Mouse (Mus musculus) T-helper 1 cell (primary cell): ENCODE results near the gene St3gal5.

Source experiments
- in situ Hi-C: fragments of 300-600 bp; cut with MboI, MseI; formaldehyde crosslinking; loops from one replicate; pipeline ENCODE4 v1.15.1; 2025; ENCODE audit warnings: high pct_unique_total_duplicates

Gene St3gal5

GRCm38 (mm10) chr6:72096669-72097068 lies 723 bp upstream of the St3gal5 start:
- in situ Hi-C loops, result loop anchor here (5.0 kb wide), 1 partner anchor 49 kb away; no protein-coding TSS in a partner anchor

GRCm38 (mm10) chr6:72098021-72098655 lies 746 bp downstream of the St3gal5 start:
- in situ Hi-C loops, result loop anchor here (5.0 kb wide), 1 partner anchor 51 kb away; no protein-coding TSS in a partner anchor

GRCm38 (mm10) chr6:72098691-72099090 lies 1.3 kb downstream of the St3gal5 start:
- in situ Hi-C loops, result loop anchor here (5.0 kb wide), 1 partner anchor 51 kb away; no protein-coding TSS in a partner anchor

GRCm38 (mm10) chr6:72099281-72099680 lies 1.9 kb downstream of the St3gal5 start:
- in situ Hi-C loops, result loop anchor here (5.0 kb wide), 1 partner anchor 52 kb away; no protein-coding TSS in a partner anchor

GRCm38 (mm10) chr6:72100171-72100570 lies 2.8 kb downstream of the St3gal5 start:
- in situ Hi-C loops, result no loop called here

- in situ Hi-C loops, result no loop called here
Observed at GRCm38 (mm10) chr6:72100939-72101338, 3.5 kb downstream of the St3gal5 start.

GRCm38 (mm10) chr6:72101386-72101785 lies 4.0 kb downstream of the St3gal5 start:
- in situ Hi-C loops, result no loop called here

- in situ Hi-C loops, result no loop called here
Observed at GRCm38 (mm10) chr6:72102066-72102465, 4.7 kb downstream of the St3gal5 start.

GRCm38 (mm10) chr6:72104534-72104933 lies 7.1 kb downstream of the St3gal5 start:
- in situ Hi-C loops, result no loop called here

GRCm38 (mm10) chr6:72108941-72109892 lies 11.8 kb downstream of the St3gal5 start:
- in situ Hi-C loops, result loop anchor here (5.0 kb wide), 1 partner anchor 43 kb away; no protein-coding TSS in a partner anchor

GRCm38 (mm10) chr6:72110577-72110976 lies 13.2 kb downstream of the St3gal5 start:
- in situ Hi-C loops, result no loop called here

- in situ Hi-C loops, result no loop called here
Observed at GRCm38 (mm10) chr6:72112575-72112974, 15.2 kb downstream of the St3gal5 start.

GRCm38 (mm10) chr6:72113093-72113702 lies 15.8 kb downstream of the St3gal5 start:
- in situ Hi-C loops, result no loop called here

- in situ Hi-C loops, result no loop called here
Observed at GRCm38 (mm10) chr6:72114902-72115301, 17.5 kb downstream of the St3gal5 start.

GRCm38 (mm10) chr6:72117322-72117968 lies 20.1 kb downstream of the St3gal5 start:
- in situ Hi-C loops, result no loop called here

- in situ Hi-C loops, result no loop called here
Observed at GRCm38 (mm10) chr6:72119870-72120269, 22.5 kb downstream of the St3gal5 start.

- in situ Hi-C loops, result no loop called here
Observed at GRCm38 (mm10) chr6:72121301-72121700, 23.9 kb downstream of the St3gal5 start.

- in situ Hi-C loops, result no loop called here
Observed at GRCm38 (mm10) chr6:72122515-72122914, 25.1 kb downstream of the St3gal5 start.

- in situ Hi-C loops, result no loop called here
Observed at GRCm38 (mm10) chr6:72124315-72125103, 27.1 kb downstream of the St3gal5 start.

- in situ Hi-C loops, result no loop called here
Observed at GRCm38 (mm10) chr6:72126128-72126917, 28.9 kb downstream of the St3gal5 start.
